Mouse (Mus musculus) spleen, adult 10 weeks (tissue): Measurements from ENCODE around the gene Gm11569. TPM values are rescaled to one million over a fixed set of nuclear protein-coding genes. Genes with fewer than 3 reads are reported as not detected.

Experiments used
- polyA plus RNA-seq: library from polyadenylated mRNA; stranded (reverse); fragments of 350-450 nt; fragmentation: Illumina TruSeq; extraction: RNeasy Lipid Tissue Mini Kit (QIAGEN cat#74804); gene quantifications from one replicate; pipeline ENCODE4 v1.2.3, GENCODE M21; 2015; ENCODE audit warnings: low replicate concordance; ENCODE audit not compliant: insufficient read depth

Gm11569 gene
- polyA plus RNA-seq, result not detected

GRCm38 (mm10) chr11:99798832-99799231, at the start of gene Gm11569:
Gene Gm11569 (minus strand): TSS chr11:99798932.

DNA sequence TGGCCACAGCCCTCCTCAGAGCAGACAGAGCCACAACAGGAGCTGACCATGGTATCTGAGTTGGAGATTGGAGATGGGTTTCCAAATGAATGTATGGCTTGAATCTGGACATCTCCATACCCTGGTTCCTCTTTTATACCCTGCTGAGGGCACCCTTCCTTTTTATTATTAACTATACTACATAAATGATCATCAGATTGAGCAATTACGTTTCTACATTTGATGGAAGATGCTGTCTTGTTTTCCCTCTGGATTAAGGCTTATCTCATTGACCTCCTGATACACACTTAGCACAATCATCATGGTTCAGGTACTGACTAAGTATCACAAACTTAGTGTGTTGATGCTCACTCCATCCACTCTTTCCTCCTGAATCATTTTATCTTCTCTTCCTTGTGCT, 39.2 kb upstream of the Gm11569 start, which contains the start of gene 2300003K06Rik:
2300003K06Rik (minus strand) TSS at position 101 of the 400 bp plus-strand sequence.

DNA sequence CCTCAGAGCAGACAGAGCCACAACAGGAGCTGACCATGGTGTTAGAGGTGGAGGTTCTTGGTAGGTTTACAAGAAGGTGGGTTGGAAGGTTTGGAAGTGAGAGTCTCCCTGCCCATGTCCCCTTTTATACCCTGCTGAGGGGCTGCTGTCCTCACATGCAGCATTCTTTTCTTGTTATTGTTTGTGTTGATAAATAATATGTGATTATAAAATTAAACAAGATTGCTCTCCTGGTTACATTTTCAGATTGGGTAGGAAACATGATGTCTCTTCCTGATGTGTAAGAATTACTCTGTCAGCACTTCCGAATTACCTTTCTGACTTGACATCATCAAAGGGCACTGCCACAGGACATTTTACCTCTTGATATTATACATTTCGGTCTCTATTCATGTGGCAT, 16.8 kb upstream of the Gm11569 start, which contains the start of gene Gm11564:
Gm11564 (minus strand) TSS at position 101 of the 400 bp plus-strand sequence.

DNA sequence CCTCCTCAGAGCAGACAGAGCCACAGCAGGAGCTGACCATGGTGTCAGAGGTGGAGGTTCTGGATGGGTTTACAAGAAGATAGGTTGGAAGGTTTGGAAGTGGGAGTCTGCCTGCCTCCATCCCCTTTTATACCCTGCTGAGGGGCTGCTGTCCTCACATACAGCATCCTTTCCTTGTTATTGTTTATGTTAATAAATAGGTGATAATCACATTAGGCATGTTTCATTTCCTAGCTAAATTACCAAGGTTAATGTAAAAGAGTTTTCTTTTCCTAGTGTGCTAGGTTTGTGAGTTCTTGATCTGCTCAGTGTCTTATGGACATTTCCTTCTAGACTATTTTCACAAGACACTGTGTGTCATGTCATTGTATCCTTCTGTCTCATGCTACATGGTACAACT, 11.1 kb upstream of the Gm11569 start, which contains the start of gene Krtap4-13:
Krtap4-13 (minus strand) TSS at position 101 of the 400 bp plus-strand sequence.

GRCm38 (mm10) chr11:99804346-99804745, 5.6 kb upstream of the Gm11569 start, which contains the start of gene Gm11554:
Gene Gm11554 (minus strand): TSS chr11:99804446.

DNA sequence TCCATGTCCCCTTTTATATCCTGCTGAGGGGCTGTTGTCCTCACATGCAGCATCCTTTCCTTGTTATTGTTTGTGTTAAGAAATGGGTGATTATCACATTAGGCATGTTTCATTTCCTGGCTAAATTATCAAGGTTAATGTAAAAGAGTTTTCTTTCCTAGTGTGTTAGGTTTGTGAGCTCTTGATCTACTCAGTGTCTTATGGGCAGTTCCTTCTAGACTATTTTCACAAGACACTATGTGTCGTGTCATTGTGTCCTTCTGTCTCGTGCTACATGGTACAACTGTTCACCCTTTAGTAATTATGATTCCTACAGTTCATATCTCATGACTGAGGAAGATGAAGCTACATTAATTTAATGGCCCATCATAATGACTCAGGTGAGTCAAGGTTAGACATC, 5.4 kb downstream of the Gm11569 start, which contains the start of gene Gm11596:
Gm11596 (minus strand) TSS at position 101 of the 400 bp plus-strand sequence.

DNA sequence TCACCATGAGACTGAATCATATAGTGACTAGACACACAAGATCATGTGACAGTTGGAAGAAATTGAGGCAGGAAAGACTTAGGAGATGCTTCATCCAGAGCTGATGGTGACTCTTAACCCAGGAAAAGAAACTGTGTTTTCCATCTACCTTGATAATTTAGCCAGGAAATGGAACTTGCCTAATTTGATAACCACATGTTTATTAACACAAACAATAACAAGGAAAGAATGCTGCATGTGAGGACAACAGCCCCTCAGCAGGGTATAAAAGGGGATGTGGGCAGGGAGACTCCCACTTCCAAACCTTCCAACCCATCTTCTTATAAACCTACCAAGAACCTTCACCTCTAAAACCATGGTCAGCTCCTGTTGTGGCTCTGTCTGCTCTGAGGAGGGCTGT, 13.8 kb downstream of the Gm11569 start, which contains the start of gene Krtap4-9:
Krtap4-9 (plus strand) TSS at position 301 of the 400 bp plus-strand sequence.

GRCm38 (mm10) chr11:99780604-99781003, 18.1 kb downstream of the Gm11569 start, which contains the start of gene Krtap4-8:
Gene Krtap4-8 (minus strand): TSS chr11:99780704.

GRCm38 (mm10) chr11:99772813-99773212, 25.9 kb downstream of the Gm11569 start, which contains the start of gene Gm11595:
Gene Gm11595 (minus strand): TSS chr11:99772913.

Other genes starting within 250 kb of the Gm11569 start
- gene Krtap3-3, start 248.1 kb downstream of the Gm11569 start, polyA plus RNA-seq, result not detected
- not detected for gene Krtap3-2, start 242.1 kb downstream of the Gm11569 start, polyA plus RNA-seq
- not detected for gene Gm11939, start 239.5 kb downstream of the Gm11569 start, polyA plus RNA-seq
- gene Krtap3-1, start 232.3 kb downstream of the Gm11569 start, polyA plus RNA-seq, result not detected
- gene Krtap1-5, start 217.9 kb downstream of the Gm11569 start, polyA plus RNA-seq, result not detected
- not detected for gene Krtap1-4, start 215.3 kb downstream of the Gm11569 start, polyA plus RNA-seq
- gene Krtap1-3, start 207.6 kb downstream of the Gm11569 start, polyA plus RNA-seq, result not detected
- not detected for gene Krtap9-3, start 200.8 kb downstream of the Gm11569 start, polyA plus RNA-seq
- not detected for gene Gm11938, start 195.6 kb downstream of the Gm11569 start, polyA plus RNA-seq
- gene Gm11937, start 188.7 kb downstream of the Gm11569 start, polyA plus RNA-seq, result not detected
- not detected for gene Krtap2-4, start 184.1 kb downstream of the Gm11569 start, polyA plus RNA-seq
- gene Gm11562, start 178.5 kb downstream of the Gm11569 start, polyA plus RNA-seq, result not detected
- not detected for gene Krtap4-1, start 170.7 kb downstream of the Gm11569 start, polyA plus RNA-seq
- not detected for gene Krtap4-2, start 163.8 kb downstream of the Gm11569 start, polyA plus RNA-seq
- gene Krtap4-7, start 154.8 kb downstream of the Gm11569 start, polyA plus RNA-seq, result not detected
- gene Gm11555, start 148.7 kb downstream of the Gm11569 start, polyA plus RNA-seq, result not detected
- gene Gm11563, start 140.0 kb downstream of the Gm11569 start, polyA plus RNA-seq, result not detected
- gene Krtap4-6, start 133.0 kb downstream of the Gm11569 start, polyA plus RNA-seq, result not detected
- not detected for gene Gm14190, start 108.2 kb downstream of the Gm11569 start, polyA plus RNA-seq
- gene Gm14180, start 64.6 kb downstream of the Gm11569 start, polyA plus RNA-seq, result not detected
- gene Gm11595, start 26.0 kb downstream of the Gm11569 start, polyA plus RNA-seq, result not detected
- gene Krtap4-8, start 18.2 kb downstream of the Gm11569 start, polyA plus RNA-seq, result not detected
- gene Krtap4-9, start 13.7 kb downstream of the Gm11569 start, polyA plus RNA-seq, result not detected
- not detected for gene Gm11596, start 5.5 kb downstream of the Gm11569 start, polyA plus RNA-seq
- gene Gm11554, start 5.5 kb upstream of the Gm11569 start, polyA plus RNA-seq, result not detected
- gene Krtap4-13, start 11.0 kb upstream of the Gm11569 start, polyA plus RNA-seq, result not detected
- not detected for gene Gm11564, start 16.7 kb upstream of the Gm11569 start, polyA plus RNA-seq
- not detected for gene 2300003K06Rik, start 39.1 kb upstream of the Gm11569 start, polyA plus RNA-seq
- not detected for gene Krtap4-16, start 52.7 kb upstream of the Gm11569 start, polyA plus RNA-seq
- not detected for gene Gm11568, start 59.0 kb upstream of the Gm11569 start, polyA plus RNA-seq
- not detected for gene Gm11559, start 65.5 kb upstream of the Gm11569 start, polyA plus RNA-seq
- not detected for gene Krtap9-1, start 74.5 kb upstream of the Gm11569 start, polyA plus RNA-seq
- gene Gm11567, start 80.3 kb upstream of the Gm11569 start, polyA plus RNA-seq, result not detected
- not detected for gene Krtap31-1, start 109.0 kb upstream of the Gm11569 start, polyA plus RNA-seq
- not detected for gene Gm11565, start 115.8 kb upstream of the Gm11569 start, polyA plus RNA-seq
- gene Krtap31-2, start 137.4 kb upstream of the Gm11569 start, polyA plus RNA-seq, result not detected
- not detected for gene Krtap9-5, start 149.5 kb upstream of the Gm11569 start, polyA plus RNA-seq
- gene Krtap29-1, start 180.1 kb upstream of the Gm11569 start, polyA plus RNA-seq, result not detected
- gene Krtap16-1, start 187.7 kb upstream of the Gm11569 start, polyA plus RNA-seq, result not detected
- gene Krtap17-1, start 195.1 kb upstream of the Gm11569 start, polyA plus RNA-seq, result not detected
- not detected for gene Krt33a, start 217.3 kb upstream of the Gm11569 start, polyA plus RNA-seq
- not detected for gene Krt33b, start 230.9 kb upstream of the Gm11569 start, polyA plus RNA-seq
- not detected for gene Krt34, start 242.6 kb upstream of the Gm11569 start, polyA plus RNA-seq